ENCODE assay signal across 25 mouse cellular contexts in genomic region chr3:107898691-107899090, GRCm38 (mm10). TPM values are rescaled to one million over a fixed set of nuclear protein-coding genes. Genes with fewer than 3 reads are reported as not detected.
"Had no signal": no experiment of that assay in that cellular context is flagged by ENCODE, and none has a peak within 500 bp of the region (broad histone marks: within the 10 kb centered on the region; RNA-seq: fewer than 3 reads in every experiment).

No protein-coding gene starts in this region.

- H3K27me3 ChIP-seq: limb, embryonic 12.5 days; limb, embryonic 15.5 days; lung, embryonic 15.5 days; midbrain, embryonic 13.5 days; neural tube, embryonic 12.5 days; neural tube, embryonic 15.5 days; stomach, embryonic 15.5 days had no signal

- H3K9me3 ChIP-seq: limb, embryonic 12.5 days; limb, embryonic 15.5 days; lung, embryonic 15.5 days; megakaryocyte, embryonic 14.5 days; midbrain, embryonic 10.5 days; midbrain, embryonic 13.5 days; neural tube, embryonic 12.5 days; neural tube, embryonic 15.5 days; stomach, embryonic 15.5 days had no signal

- H3K36me3 ChIP-seq: lung, embryonic 15.5 days had no signal

- H3K4me3 ChIP-seq: limb, embryonic 12.5 days; limb, embryonic 15.5 days; lung, embryonic 15.5 days; midbrain, embryonic 10.5 days; midbrain, embryonic 13.5 days; myocyte; neural tube, embryonic 12.5 days; neural tube, embryonic 15.5 days; stomach, embryonic 15.5 days had no signal

- DNase-seq: left cerebral cortex, postnatal 4 days; liver, postnatal 0 days; lung, postnatal 10 days; lung, postnatal 36 days; retina, postnatal 1 day; right cerebral cortex, postnatal 25 days; spleen, adult 18-20 months; thymus, postnatal 36 days had no signal

- ATAC-seq: hindbrain, postnatal 0 days; inflammation-experienced regulatory T-cells, adult 6 months; intestine, embryonic 16.5 days; liver, postnatal 0 days; midbrain, embryonic 13.5 days; midbrain, embryonic 16.5 days had no signal

- H3K27ac ChIP-seq: hindbrain, postnatal 0 days; limb, embryonic 12.5 days; limb, embryonic 15.5 days; liver, embryonic 14.5 days; lung, embryonic 15.5 days; midbrain, embryonic 10.5 days; midbrain, embryonic 13.5 days; neural tube, embryonic 12.5 days; neural tube, embryonic 15.5 days; stomach, embryonic 15.5 days had no signal

- H3K9ac ChIP-seq: limb, embryonic 12.5 days; limb, embryonic 15.5 days; liver, embryonic 14.5 days; liver, postnatal 0 days; lung, embryonic 15.5 days; midbrain, embryonic 13.5 days; neural tube, embryonic 12.5 days; neural tube, embryonic 15.5 days; stomach, embryonic 15.5 days had no signal

- H3K4me2 ChIP-seq: limb, embryonic 12.5 days; limb, embryonic 15.5 days; liver, embryonic 11.5 days; lung, embryonic 15.5 days; midbrain, embryonic 13.5 days; neural tube, embryonic 12.5 days; neural tube, embryonic 15.5 days; stomach, embryonic 15.5 days had no signal

RNA-seq across cellular contexts. Expression of gene Eps8l3, which starts 21.7 kb away (rescaled TPM):
- polyA plus RNA-seq: hindbrain, postnatal 0 days; inflammation-experienced regulatory T-cells, adult 6 months; limb, embryonic 12.5 days; limb, embryonic 15.5 days; liver, embryonic 11.5 days; liver, postnatal 0 days; lung, embryonic 15.5 days; midbrain, embryonic 10.5 days; midbrain, embryonic 13.5 days; midbrain, embryonic 16.5 days; myocyte; neural tube, embryonic 12.5 days; neural tube, embryonic 15.5 days; urinary bladder, adult 2 months had no signal

RNA-seq across cellular contexts. Expression of gene Gstm6, which starts 44.9 kb away (rescaled TPM):
- polyA plus RNA-seq: inflammation-experienced regulatory T-cells, adult 6 months; myocyte had no signal
